Mouse (Mus musculus): ENCODE measurements around the gene Gstp3.
"Not testable (repeated sequence)": the region's sequence is repeated elsewhere in the genome, so short reads cannot be mapped to it uniquely, and the experiment has no call there.

Gstp3 gene

DNA sequence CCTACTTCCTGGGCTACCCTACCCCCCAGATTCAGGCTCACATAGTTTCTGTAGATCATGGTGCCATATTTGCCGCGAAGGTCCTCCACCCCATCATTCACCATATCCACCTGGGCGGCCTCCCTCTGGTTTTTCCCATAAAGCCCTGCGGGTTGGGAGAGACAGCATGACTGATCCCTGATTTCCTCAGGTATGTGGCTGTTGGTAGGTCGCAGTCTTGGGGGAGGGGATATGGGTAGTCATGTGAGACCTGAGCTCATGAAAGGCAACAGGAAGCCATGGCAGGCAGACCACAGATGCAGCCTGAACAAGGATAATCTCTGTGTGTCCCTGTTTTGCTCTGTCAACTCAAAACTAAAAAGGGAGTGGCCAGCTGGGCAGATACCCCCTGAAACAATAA lies 18.4 kb downstream of the Gstp3 start:
- DNase-seq (ENCODE audit: low read depth, low spot score): not testable (repeated sequence)

DNA sequence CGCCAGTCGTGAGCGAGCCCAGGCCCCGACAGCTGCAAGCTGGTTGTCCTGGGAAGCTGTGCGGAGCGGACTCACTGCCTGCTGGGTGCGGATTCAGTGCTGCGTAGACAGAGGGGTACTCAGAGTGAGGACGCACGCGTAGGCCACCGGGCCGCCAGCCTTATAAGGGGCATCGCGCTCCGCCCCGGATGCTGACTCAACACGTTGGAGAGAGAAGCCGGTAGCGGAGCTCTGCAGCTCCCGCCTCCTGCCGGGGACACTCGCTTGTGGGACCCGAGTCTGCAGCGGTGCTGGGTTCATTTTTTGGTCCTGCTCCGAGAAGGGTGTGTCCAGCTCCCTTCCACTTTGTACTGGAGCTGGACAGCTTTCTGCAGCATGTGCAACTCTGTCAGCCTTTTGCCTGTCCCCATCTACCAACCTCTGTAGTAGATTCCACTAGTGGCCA lies 21.6 kb downstream of the Gstp3 start, which contains the start of gene Gstp1:
Gstp1 (minus strand) TSS at position 198 of the 445 bp plus-strand sequence.
- DNase-seq (ENCODE audit: low read depth, low spot score): peak; percentile 89

DNA sequence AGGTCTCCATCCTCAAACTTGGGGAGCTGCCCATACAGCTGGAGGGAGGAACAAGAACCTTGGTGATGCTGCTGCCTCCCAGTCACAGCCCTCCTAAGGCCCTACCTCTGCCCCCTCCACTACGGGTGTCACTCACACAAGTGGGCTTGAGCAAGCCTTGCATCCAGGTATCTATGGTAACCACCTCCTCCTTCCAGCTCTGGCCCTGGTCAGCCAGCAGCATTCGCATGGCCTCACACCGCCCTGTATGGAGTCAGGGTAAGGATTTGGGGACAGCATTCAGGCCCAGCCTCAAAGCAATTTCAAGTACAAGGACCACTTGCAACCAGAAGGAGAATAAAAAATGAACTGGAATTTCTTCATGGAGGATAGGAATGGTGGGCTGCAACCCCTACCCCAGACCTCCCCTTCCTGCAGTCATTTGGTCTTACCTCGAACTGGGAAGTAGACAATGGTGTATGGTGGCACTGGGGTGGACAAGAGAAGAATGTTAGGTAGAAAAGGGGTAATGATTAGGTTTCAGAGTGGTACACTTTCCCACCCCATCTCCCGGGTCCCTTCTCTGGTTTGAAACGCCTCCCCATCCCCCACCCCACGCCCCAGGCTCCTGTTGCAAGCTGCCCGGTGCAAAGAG lies 22.1 kb downstream of the Gstp3 start:
- not testable (repeated sequence) for DNase-seq (ENCODE audit: low read depth, low spot score)

DNA sequence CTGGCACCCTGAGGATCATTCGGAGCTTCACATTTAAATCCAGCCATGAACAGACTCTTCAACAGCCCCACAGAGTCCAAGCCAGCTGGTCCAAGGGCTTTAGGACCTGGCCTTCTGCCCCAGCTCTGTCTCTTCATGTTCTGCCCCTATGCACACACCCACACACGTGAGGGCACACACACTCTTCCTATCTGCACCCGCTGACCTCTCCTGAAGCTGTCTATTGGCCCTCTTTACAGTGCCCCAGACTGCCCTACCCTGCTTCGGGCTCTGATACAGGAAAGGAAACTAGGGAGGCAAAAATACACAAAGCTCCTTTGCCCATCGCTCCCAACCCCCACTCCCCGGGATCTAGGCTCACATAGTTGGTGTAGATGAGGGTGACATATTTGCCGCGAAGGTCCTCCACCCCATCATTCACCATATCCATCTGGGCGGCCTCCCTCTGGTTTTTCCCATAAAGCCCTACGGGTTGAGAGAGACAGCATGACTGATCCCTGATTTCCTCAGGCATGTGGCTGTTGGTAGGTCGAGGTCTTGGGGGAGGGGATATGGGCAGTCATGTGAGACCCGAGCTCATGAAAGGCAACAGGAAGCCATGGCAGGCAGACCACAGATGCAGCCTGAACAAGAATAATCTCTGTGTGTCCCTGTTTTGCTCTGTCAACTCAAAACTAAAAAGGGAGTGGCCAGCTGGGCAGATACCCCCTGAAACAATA lies 22.9 kb downstream of the Gstp3 start:
- DNase-seq (ENCODE audit: low read depth, low spot score): no peak

DNA sequence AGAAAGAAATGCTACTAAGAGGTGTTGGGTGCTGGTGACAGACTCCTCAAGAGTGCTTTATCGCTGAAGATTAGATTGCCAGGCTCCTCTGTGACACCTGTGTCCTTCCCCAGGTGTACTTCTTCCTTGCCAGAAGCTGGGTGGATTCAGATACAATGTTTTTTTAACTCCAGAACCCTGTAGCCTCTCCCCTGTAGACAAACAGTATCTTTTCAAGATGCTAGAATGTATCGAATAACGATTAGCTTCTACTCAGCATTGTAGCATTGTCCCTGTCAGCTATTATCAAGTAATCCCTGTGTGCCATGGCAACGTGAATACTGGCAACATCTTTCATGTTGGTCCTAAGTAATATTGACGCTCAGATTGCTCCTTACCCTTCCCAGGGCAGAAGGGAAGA lies 25.6 kb downstream of the Gstp3 start:
- no peak for DNase-seq (ENCODE audit: low read depth, low spot score)

DNA sequence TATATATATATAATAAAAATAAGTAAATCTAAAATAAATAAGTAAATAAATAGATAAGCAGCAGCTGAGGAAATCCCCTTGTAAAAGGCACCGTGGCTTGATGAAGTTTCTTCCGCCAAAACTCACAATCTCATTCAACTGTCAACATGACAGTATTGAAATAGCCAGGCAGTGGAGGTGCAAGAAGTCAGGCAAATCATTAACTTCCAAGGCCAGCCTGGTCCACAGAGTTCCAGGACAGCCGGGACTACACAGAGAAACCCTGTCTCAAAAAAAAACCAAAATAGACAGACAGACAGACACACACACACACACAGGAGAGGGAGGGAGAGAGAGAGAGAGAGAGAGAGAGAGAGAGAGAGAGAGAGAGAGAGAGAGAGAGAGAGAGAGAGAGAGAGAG lies 26.1 kb downstream of the Gstp3 start:
- no peak for DNase-seq (ENCODE audit: low read depth, low spot score)

DNA sequence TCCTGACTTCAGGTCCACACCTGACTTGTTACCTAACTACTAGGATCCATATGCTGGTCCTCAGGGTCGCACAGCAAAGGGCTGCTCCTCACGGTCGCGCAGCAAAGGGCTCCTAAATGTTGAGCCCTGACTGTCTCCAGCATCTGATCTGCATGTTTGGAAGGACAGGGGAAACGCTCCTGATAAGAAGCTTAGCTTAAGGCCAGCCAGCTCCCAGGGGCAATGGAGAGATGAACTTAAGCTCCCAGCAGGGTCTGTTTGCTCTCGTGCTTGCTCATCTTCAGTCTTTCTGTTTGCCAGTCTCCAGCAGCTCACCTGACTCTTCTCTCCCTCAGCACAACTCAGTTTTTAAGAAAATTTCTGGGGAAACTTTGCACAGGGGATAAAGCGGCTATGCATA lies 26.7 kb downstream of the Gstp3 start:
- DNase-seq (ENCODE audit: low read depth, low spot score): no peak

DNA sequence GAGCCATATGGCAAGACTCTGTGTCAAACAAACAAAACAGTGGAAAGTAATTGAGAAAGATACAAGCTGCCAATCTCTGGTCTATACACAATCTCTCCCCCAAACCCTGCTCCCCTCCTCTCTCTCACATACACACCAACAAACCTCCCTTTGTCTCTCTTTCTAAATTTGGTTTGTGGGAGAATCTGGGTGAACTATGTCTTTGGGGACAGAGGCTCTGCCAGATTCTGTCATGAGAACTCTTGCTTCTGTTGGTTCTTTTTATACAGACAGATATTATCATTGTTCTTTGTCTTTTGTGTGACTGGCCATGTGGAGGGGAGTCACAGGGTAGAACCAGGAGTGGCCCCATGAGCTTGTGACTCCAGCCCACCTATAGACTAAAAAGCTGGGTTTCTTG lies 31.8 kb downstream of the Gstp3 start:
- no peak for DNase-seq (ENCODE audit: low read depth, low spot score)

DNA sequence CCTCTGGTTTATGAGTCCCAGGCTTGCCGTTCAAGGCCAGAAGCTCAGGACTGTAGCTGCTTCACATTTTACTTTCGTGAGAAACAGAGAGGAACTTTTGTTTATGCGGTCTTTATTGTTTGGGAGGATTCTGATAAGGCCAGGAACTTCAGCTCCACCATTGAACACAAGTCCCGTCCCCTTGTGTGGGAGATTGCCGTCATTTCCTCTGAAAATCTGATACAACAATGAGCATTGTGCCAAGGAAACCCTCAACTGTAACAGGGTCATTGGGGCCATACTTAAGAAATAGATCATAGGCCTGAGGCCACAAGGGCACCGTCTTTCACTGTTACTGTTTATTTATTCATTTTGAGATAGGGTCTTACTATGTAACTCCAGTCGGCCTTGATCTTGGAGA lies 36.2 kb downstream of the Gstp3 start:
- DNase-seq (ENCODE audit: low read depth, low spot score): no peak

DNA sequence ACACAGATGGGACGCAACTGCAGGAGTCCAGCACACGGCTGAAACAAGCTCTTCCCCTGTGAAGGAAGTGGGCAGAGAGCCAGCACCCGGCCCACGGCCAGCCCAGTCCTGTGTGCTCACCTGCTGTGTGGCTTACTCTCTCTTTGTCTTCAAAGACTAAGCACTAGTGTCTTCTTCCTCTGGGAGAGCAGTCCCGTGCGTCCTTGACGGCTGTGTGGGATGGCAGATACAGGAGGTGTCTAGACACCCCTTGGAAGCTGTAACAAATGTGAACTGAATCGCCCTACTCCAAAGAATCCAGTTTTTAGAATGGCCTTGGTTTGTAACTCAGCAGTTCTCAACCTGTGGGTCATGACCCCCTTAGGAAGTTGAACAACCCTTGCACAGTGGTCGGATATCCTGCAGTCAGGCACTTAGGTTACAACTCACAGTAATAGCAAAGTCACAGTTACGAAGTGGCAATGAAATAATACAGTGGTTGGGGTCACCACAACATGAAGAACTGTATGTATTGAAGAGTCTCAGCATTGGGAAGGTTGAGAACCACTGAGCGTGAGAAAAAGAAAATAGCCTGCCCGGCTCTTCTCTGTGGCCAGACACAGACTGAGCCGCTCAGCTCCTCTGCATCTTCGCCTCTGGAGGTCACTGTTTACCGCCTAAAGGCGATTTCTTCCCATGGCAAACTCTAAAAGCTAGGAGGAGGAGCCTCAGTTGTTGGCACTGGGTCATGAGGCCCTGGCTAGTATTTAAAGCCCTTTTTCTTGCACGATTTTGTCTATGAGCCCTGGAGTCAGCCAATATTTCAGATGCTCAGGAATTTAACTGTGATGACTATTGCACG lies 40.4 kb downstream of the Gstp3 start:
- DNase-seq (ENCODE audit: low read depth, low spot score): peak; percentile 82

DNA sequence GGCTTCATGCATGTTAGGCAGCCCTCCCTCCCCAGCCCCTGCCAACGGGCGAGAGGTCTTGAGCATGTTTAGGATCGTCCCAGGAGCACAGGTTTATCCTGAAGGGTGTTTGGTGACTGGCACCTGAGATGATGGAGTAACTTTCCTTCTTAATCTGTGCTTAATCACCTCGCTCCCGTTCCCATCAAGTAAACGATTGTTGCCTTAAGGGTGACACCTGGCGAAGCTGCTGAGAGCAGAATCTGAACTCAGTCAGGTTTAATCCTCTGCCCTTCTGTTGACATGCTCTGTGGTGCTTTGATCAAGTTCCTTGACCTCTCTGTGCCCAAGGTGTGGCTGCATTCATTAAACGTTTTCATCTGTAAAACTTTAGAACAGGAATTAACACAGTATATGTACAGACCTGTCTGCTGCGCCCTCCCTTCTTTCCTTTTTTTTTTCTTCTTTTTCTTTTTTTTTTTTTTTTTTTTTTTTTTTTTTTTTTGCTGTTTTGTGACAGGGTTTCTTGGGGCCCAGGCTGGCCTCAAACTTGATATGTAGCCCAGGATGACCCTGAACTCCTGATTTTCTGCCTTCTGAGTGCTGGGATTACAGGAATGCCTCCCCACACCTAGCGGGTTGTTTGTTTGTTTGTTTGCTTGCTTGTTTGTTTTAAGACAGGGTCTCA lies 41.3 kb downstream of the Gstp3 start:
- DNase-seq (ENCODE audit: low read depth, low spot score): no peak

DNA sequence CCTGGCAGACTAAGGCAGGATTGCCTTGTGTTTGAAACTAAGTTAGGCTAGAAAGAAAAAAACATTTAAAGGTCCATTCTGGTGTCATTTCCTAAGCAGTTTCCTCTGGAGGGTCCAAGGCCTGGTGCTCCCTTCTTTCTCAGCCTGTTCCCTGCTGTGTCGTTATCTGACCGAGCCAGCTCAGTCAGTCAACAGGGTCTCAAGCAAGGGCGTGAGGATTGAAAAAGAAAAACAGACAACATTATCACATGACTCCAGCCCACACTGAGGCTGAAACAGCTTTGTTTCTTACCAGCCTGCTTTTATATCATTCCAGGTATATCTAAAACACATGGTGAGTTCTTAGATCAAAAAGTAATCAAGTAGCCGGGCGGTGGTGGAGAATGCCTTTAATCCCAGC lies 43.7 kb downstream of the Gstp3 start:
- DNase-seq (ENCODE audit: low read depth, low spot score): no peak

DNA sequence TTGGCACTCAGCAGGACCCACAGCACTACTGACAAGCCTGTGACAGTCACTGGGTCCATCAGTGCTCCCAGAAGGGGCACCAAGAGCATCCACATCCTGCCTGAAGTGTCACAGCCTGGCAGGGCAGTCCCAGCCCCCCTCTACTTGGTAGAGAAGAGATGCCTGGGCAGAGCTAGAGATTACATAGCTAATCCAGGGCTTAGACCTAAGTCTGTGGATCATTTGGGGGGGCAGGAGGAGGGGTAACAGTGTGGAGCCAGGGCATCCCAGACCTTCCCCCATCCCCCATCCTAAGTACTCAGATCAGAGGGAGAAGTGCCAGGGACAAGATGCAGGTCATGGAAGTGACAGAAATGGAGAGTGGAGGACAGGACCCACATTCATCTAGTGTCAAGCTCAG lies 44.6 kb downstream of the Gstp3 start:
- no peak for DNase-seq (ENCODE audit: low read depth, low spot score)

DNA sequence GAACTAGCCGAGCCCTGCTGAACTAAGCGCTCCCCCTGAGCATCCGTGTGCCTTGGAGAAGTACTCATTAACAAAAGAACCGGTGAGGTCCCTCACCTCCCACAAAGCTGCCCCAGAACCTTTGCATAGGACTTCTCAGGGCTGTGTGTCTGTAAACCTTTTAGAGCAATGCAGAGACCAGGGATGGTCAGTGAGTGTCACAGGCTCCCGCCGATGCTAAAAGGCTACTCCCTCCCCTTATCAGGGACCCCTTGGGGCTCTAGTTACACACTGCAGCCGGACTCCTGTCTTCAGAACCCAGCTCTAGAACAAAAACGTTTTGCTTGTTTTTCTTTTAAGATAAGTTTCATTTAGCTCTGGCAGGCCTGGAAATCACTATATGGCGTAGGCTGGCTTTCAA lies 46.3 kb downstream of the Gstp3 start:
- no peak for DNase-seq (ENCODE audit: low read depth, low spot score)

DNA sequence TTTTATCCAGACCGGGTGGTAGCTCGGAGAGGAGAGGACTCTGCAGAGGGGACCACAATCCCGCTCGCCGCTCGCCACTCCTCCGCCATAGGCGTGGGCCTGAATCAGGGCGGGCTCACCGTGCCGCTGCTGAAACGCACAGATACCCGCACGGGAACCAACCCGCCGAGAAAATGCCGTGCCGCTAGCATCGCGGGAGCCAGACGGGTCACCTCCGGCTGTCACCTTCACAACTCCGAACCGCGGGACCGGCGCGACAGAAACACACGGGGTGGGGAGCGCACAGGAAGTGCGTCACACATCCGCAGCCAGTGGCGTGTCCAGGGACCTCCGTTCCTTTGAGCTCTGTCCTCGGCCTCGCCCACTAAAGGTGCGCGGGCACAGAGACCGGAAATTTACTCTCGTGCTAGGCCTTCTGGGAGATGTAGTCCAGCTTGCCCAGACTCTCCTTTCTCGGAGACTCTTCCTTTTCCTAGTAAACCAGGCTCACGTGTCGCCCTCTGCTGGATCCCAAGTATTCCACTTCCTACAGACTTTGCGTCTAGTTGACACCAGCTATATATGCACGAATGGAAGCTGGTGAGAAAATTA lies 46.8 kb downstream of the Gstp3 start, which contains the start of gene Ndufv1:
Ndufv1 (minus strand) TSS at position 375 of the 591 bp plus-strand sequence.
- peak; percentile 97 for DNase-seq (ENCODE audit: low read depth, low spot score)

DNA sequence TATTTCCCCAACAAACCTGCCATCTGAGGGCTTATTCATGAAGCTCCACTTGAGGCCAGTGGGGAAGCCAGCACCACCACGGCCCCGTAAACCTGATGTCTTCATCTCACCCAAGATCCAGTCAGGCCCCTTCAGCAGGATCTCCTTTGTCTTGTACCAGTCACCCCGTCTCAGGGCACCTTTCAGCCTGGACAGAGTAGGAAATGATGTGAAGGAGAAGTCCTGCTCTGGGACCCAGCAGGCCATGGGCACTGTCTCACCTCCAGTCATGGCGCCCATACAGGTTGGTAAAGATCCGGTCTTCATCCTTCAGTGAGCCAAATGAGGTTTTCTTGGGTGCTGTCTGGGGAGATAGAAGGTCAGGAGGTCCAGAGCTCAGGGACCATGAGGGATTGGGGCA lies 48.3 kb downstream of the Gstp3 start:
- DNase-seq (ENCODE audit: low read depth, low spot score): no peak
